14 mouse cellular contexts compared by ENCODE assay signal in genomic region chr4:129232561-129233360, GRCm38 (mm10). TPM values are rescaled to one million over a fixed set of nuclear protein-coding genes. Genes with fewer than 3 reads are reported as not detected.
DNase-seq lines count a peak whose midpoint lies in the region; ATAC-seq and TF ChIP-seq lines count a peak whose summit lies in the region.
"Had no signal": no experiment of that assay in that cellular context is flagged by ENCODE, and none has a peak within 500 bp of the region (broad histone marks: within the 10 kb centered on the region; RNA-seq: fewer than 3 reads in every experiment).

No protein-coding gene starts in this region.

- H3K9ac ChIP-seq in kidney, embryonic 15.5 days: no peak overlapping the region
- H3K9ac ChIP-seq in intestine, postnatal 0 days (ENCODE audit: low read depth, low read length): no peak overlapping the region

- no peaks in the 10 kb centered on the region for H3K9me3 ChIP-seq in kidney, embryonic 15.5 days (replicated peaks)
- H3K9me3 ChIP-seq in intestine, postnatal 0 days (ENCODE audit: control insufficient read depth): no peaks in the 10 kb centered on the region
- H3K9me3 ChIP-seq: hindbrain, embryonic 13.5 days; liver, embryonic 13.5 days had no signal

- no peak overlapping the region for H3K4me3 ChIP-seq in kidney, embryonic 15.5 days (replicated peaks)
- no peak overlapping the region for H3K4me3 ChIP-seq in intestine, postnatal 0 days (ENCODE audit: low read depth, low read length)
- H3K4me3 ChIP-seq: heart, adult 2 months; hindbrain, embryonic 13.5 days; liver, embryonic 13.5 days had no signal

- H3K36me3 ChIP-seq in kidney, embryonic 15.5 days: no peaks in the 10 kb centered on the region
- H3K36me3 ChIP-seq in intestine, postnatal 0 days (ENCODE audit: control insufficient read depth, insufficient read depth): no peaks in the 10 kb centered on the region; the same call in 1 of the 2 replicates
- H3K36me3 ChIP-seq: hindbrain, embryonic 13.5 days; liver, embryonic 13.5 days had no signal

- no peak overlapping the region for H3K4me2 ChIP-seq in kidney, embryonic 15.5 days
- 0 out of 2 replicates have a peak overlapping the region, but pooled peaks have one; percentile 18 for H3K4me2 ChIP-seq in intestine, postnatal 0 days (replicated peaks; ENCODE audit: low read depth)
- H3K4me2 ChIP-seq: hindbrain, embryonic 13.5 days had no signal

- peaks cover 83% of the 10 kb centered on the region for H3K4me1 ChIP-seq in kidney, embryonic 15.5 days
- peaks cover 3% of the 10 kb centered on the region for H3K4me1 ChIP-seq in intestine, postnatal 0 days (replicated peaks; ENCODE audit: control insufficient read depth, insufficient read depth, low read length)

- no peak for ATAC-seq in kidney, embryonic 15.5 days (replicated peaks; ENCODE audit: low FRiP score)
- no peak for ATAC-seq in intestine, postnatal 0 days
- no peak for ATAC-seq in inflammation-experienced regulatory T-cells, adult 6 months
- ATAC-seq: forebrain, embryonic 16.5 days had no signal

- no peak for DNase-seq in kidney, postnatal 25 days
- DNase-seq in urinary bladder, postnatal 14 days (ENCODE audit: low spot score): peak; percentile 70
- no peak for DNase-seq in urinary bladder, postnatal 4 days (ENCODE audit: low spot score in 2 of 2)
- DNase-seq in yolk sac, embryonic 10.5 days (ENCODE audit: low spot score): no peak
- DNase-seq: B cell, adult 2 months; liver, embryonic 13.5 days; midbrain, embryonic 14.5 days; right cerebral cortex, postnatal 14 days had no signal

- peak overlapping the region; percentile 78 for H3K27ac ChIP-seq in kidney, embryonic 15.5 days
- H3K27ac ChIP-seq in intestine, postnatal 0 days (ENCODE audit: low read depth, low read length): peak overlapping the region; percentile 76
- H3K27ac ChIP-seq: heart, adult 2 months; hindbrain, embryonic 13.5 days; liver, embryonic 13.5 days had no signal

- WGBS in kidney, embryonic 15.5 days: 71% methylated on average over 9 of the region's 9 CpGs
- 47% methylated on average over 9 of the region's 9 CpGs for WGBS in intestine, postnatal 0 days

- H3K27me3 ChIP-seq in kidney, embryonic 15.5 days: no peaks in the 10 kb centered on the region
- no peaks in the 10 kb centered on the region for H3K27me3 ChIP-seq in intestine, postnatal 0 days (replicated peaks; ENCODE audit: control insufficient read depth, insufficient read depth, low read length)

- TF ChIP-seq CTCF in intestine, postnatal 0 days (IDR thresholded peaks at IDR 0.05; ENCODE audit: low read depth): no peak

RNA-seq across cellular contexts. Expression of gene C77080, which starts 28.4 kb away (rescaled TPM):
- 8.3 and 9.1 TPM in 2 replicates for polyA plus RNA-seq in kidney, embryonic 15.5 days (2015; fragmentation: Nextera tagmentation; extraction: Ambion mirVana)
- polyA plus RNA-seq in intestine, postnatal 0 days (2015; fragmentation: Nextera tagmentation; extraction: Ambion mirVana): 14.3 and 15.1 TPM in 2 replicates
- under 1 TPM; 0.21 to 0.25 (median 0.24) TPM for polyA plus RNA-seq in inflammation-experienced regulatory T-cells, adult 6 months (2017; shearing (Covaris generic))

RNA-seq across cellular contexts. Expression of gene Yars, which starts 43.2 kb away (rescaled TPM):
- 81.3 and 87.4 TPM in 2 replicates for polyA plus RNA-seq in kidney, embryonic 15.5 days (2015; fragmentation: Nextera tagmentation; extraction: Ambion mirVana)
- 35.6 and 41.8 TPM in 2 replicates for polyA plus RNA-seq in intestine, postnatal 0 days (2015; fragmentation: Nextera tagmentation; extraction: Ambion mirVana)
- 10 to 100 TPM; 32.7 to 36.8 (median 35.7) TPM for polyA plus RNA-seq in inflammation-experienced regulatory T-cells, adult 6 months (2017; shearing (Covaris generic))

RNA-seq across cellular contexts. Expression of gene S100pbp, which starts 43.2 kb away (rescaled TPM):
- polyA plus RNA-seq in kidney, embryonic 15.5 days (2015; fragmentation: Nextera tagmentation; extraction: Ambion mirVana): 24.3 and 25.9 TPM in 2 replicates
- polyA plus RNA-seq in intestine, postnatal 0 days (2015; fragmentation: Nextera tagmentation; extraction: Ambion mirVana): 6.9 and 7.7 TPM in 2 replicates
- 10 to 100 TPM; 18.2 to 30.2 (median 23.3) TPM for polyA plus RNA-seq in inflammation-experienced regulatory T-cells, adult 6 months (2017; shearing (Covaris generic))

RNA-seq across cellular contexts. Expression of gene Sync, which starts 54.7 kb away (rescaled TPM):
- polyA plus RNA-seq in kidney, embryonic 15.5 days (2015; fragmentation: Nextera tagmentation; extraction: Ambion mirVana): 1.1 and 1.6 TPM in 2 replicates
- 1.3 and 1.6 TPM in 2 replicates for polyA plus RNA-seq in intestine, postnatal 0 days (2015; fragmentation: Nextera tagmentation; extraction: Ambion mirVana)
- under 1 TPM; 0.45 to 0.49 (median 0.47) TPM for polyA plus RNA-seq in inflammation-experienced regulatory T-cells, adult 6 months (2017; shearing (Covaris generic))
